Mouse (Mus musculus) thymus, adult 2 months (tissue): ENCODE results near the gene Trpm8. TPM values are rescaled to one million over a fixed set of nuclear protein-coding genes. Genes with fewer than 3 reads are reported as not detected.

Experiments
- DNase-seq: peaks from one replicate; pipeline ENCODE4 v3.0.0; 2021
- H3K27ac ChIP-seq: fragments of 200-500 bp; 2 replicates; pipeline ENCODE4 v1.5.1; 2012; ENCODE audit warnings: low read length, control low read depth; ENCODE audit not compliant: control insufficient read depth, insufficient read depth
- H3K27me3 ChIP-seq: fragments of 200-500 bp; 2 replicates; pipeline ENCODE4 v1.6.1; 2012; ENCODE audit warnings: mild to moderate bottlenecking, low read length, moderate library complexity, mixed read lengths; ENCODE audit not compliant: control insufficient read depth, insufficient read depth
- H3K36me3 ChIP-seq: fragments of 200-500 bp; 2 replicates; pipeline ENCODE4 v1.6.1; 2012; ENCODE audit warnings: mild to moderate bottlenecking, low read length, moderate library complexity; ENCODE audit not compliant: control insufficient read depth, insufficient read depth
- H3K4me1 ChIP-seq: fragments of 200-500 bp; replicated peaks from 2 replicates; pipeline ENCODE4 v1.6.1; 2012; ENCODE audit warnings: low read length; ENCODE audit not compliant: control insufficient read depth, insufficient read depth
- H3K4me3 ChIP-seq: fragments of 200-500 bp; 2 replicates; pipeline ENCODE4 v1.5.1; 2012; ENCODE audit warnings: mild to moderate bottlenecking, low read length, control low read depth, moderate library complexity; ENCODE audit not compliant: control insufficient read depth, insufficient read depth
- CTCF ChIP-seq: fragments of 200-500 bp; IDR thresholded peaks from 2 replicates; pipeline ENCODE4 v1.5.1; 2012; ENCODE audit warnings: mild to moderate bottlenecking, control low read depth, low read length, moderate library complexity, borderline replicate concordance; ENCODE audit not compliant: control insufficient read depth, poor library complexity, insufficient read depth; ENCODE audit errors: extremely low read depth
- POLR2A ChIP-seq: fragments of 200-500 bp; IDR thresholded peaks from 2 replicates; pipeline ENCODE4 v1.6.1; 2012; ENCODE audit warnings: mild to moderate bottlenecking, low read length, control low read depth, moderate library complexity; ENCODE audit not compliant: control insufficient read depth, poor library complexity, insufficient read depth; ENCODE audit errors: extremely low read depth
- WGBS: fragments of 180-500 bp; shearing (Covaris S2); methylation state at CpG from one replicate; pipeline ENCODE4 v1.1.7; 2018; 5-methylcytosine and 5-hydroxymethylcytosine counted together
- polyA plus RNA-seq: library from polyadenylated mRNA; depleted of rRNA; stranded (reverse); fragments of >200 nt; gene quantifications from 2 replicates; pipeline ENCODE4 v1.2.3, GENCODE M21; 2012

Gene Trpm8
- polyA plus RNA-seq, 1 experiment, result 0.08 TPM

DNA sequence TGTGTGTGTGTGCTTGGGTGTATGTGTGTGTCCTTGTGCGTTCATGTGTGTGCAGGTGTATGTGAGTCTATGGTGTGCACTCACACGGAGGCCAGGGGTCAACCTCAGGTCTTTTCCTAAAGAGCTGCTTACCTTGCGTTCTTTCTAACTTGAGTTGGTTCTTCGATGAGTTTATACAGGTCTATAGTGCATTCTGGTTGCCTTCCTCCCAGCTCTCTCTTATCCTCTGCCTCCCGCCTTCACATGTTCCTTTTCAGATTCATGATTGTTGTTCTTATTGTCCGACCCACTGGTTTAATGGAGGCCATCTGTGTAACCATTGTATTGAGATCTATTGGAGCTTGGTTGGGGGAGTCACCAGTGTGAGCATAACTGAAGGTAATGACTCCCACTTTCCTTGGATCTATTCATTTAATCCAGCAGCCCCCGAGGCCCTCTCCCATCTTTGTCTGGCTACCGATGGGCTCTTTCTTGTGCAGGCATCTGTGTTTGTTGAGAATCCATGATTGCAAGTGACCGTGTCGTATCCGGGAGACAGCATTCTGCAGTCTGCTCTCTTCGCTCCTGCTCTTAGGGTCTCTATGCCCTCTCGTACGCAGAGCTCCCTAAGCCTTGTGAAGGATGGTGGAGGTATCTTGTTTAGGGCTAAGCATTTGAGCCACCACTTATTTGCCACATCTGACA, 24.7 kb downstream of the Trpm8 start:
- WGBS, result 69% methylated on average over 14 of the region's 14 CpGs
- H3K4me3 ChIP-seq, result no peak overlapping the region
- no peak for TF ChIP-seq CTCF
- TF ChIP-seq POLR2A, result no peak

DNA sequence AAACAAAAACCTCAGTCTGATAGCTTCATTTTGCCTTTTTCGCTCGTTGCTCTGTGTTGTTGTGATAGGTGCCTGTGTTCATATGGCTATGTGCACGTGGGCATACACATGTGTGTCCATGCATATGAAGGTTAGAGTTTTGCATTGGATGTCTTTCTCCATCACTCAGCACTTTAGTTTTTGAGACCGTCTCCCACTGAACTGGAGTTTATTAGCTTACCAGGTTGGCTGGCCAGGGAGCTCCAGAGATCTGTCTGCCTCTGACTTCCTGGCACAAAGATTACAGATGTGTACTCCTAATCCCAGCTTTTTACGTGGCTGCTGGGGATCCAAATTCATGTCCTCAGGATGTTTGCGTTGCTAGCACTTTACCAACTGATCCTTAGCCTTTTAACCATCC, 26.3 kb downstream of the Trpm8 start:
- H3K27ac ChIP-seq, result no peak overlapping the region
- no peaks in the 10 kb centered on the region for H3K27me3 ChIP-seq
- H3K4me3 ChIP-seq, result no peak overlapping the region
- WGBS, result 70% methylated on average over 6 of the region's 6 CpGs
- no peak for DNase-seq
- no peak for TF ChIP-seq POLR2A
- no peaks in the 10 kb centered on the region for H3K36me3 ChIP-seq
- no peaks in the 10 kb centered on the region for H3K4me1 ChIP-seq

More for the DNA sequence above, 24.7 kb downstream of the Trpm8 start:
- no peaks in the 10 kb centered on the region for H3K36me3 ChIP-seq
- DNase-seq, result no peak
- H3K27me3 ChIP-seq, result no peaks in the 10 kb centered on the region
- H3K4me1 ChIP-seq, result no peaks in the 10 kb centered on the region
- H3K27ac ChIP-seq, result no peak overlapping the region

DNA sequence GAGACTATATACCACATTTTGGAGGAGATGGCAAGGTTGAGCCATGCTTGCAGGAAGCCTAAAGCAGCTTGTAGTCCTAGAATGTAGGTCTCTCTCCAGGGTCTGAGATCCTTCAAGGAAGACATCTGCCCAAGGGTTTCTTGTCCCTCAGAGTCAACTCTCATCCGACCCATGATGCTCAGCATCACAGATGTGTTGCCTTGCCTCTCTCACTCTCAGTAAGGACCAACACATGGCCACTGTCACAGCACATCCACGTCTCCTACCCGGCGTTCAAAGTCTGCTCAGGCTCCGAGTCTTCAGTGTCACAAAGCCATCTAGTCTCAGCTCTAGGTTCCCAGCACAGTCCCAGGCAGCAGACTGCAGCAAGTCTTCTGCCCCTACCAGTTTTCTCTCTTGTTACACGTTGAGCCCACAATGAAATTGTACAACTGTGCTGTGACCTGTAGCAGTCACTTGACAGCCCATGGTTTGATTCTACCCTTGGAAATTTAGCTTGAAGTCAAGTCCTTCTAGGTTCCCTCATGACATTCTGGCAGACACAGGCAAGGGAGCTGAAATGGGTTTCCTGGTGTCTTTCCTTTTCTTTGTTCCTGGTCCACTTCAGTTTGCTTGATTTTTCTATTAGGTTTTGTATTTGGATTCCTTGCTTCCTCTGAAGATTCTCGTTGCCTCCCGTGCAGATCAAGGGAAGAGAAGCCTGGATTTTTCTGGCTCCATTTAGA, 27.0 kb downstream of the Trpm8 start:
- DNase-seq, result no peak
- Histone ChIP-seq H3K4me3 (no peak overlapping the region), H3K4me1 (no peaks in the 10 kb centered on the region), H3K27ac (no peak overlapping the region), H3K36me3 (no peaks in the 10 kb centered on the region), H3K27me3 (no peaks in the 10 kb centered on the region)
- WGBS, result 64% methylated on average over 8 of the region's 8 CpGs
- TF ChIP-seq POLR2A (no peak), CTCF (no peak)

DNA sequence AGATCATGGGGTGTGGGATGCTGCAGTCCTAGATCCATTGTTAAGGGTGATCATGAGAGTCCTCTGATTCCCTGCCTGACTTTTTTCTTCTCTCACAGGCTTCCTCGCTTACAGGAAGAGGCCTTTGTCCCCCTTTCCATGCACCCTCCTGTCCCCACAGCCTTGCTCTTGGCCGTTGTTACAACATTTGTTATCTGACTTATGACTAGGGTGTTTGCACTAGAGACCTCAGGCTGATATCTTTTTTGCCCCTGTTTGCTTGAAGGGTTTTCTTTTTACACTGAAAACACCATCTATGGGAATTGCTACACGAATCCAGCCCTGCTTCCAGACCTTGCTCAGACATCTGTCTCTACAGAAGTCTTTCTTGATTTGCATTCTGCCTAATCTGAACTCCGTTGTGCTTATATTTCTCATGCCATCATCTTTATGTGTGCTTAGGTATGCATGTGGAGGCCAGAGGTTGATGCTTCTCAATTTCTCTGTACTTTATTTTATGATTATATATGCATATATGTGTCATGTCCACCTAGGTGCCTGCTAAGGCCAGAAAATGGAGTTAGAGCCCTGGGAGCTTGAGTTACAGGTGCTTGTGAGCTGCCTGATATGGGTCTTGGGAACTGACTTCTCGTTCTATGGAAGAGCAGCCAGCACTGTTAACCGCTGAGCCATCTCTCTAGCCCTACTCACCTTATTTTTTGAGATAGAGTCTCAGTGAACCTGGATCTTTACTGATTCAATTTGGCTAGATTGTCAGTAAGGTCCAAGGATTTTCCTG, 27.7 kb downstream of the Trpm8 start:
- Histone ChIP-seq H3K27ac (no peak overlapping the region), H3K27me3 (no peaks in the 10 kb centered on the region), H3K4me3 (no peak overlapping the region), H3K4me1 (no peaks in the 10 kb centered on the region), H3K36me3 (no peaks in the 10 kb centered on the region)
- no peak for TF ChIP-seq CTCF
- TF ChIP-seq POLR2A, result no peak
- DNase-seq, result no peak
- 49% methylated on average over 6 of the region's 6 CpGs for WGBS

DNA sequence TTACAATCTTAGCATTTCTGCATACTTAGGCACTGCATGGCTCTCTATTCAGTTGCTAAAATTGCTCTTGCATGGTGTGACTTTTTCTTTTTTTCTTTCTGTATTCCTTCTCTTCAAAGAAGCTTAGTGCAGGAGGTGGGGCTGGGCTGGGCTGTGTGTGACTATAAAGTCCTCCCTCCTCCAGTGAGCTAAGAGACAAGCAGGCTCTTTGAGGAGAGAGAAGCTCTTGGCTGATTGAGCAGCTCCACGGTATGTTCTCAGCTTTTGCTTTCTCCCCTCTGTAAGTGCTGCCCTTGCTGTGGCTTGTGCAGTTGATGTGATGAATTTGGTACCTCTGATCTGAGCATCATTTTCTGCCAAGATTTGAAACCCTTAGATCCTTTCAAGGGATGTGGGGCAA, 29.1 kb downstream of the Trpm8 start:
- no peak overlapping the region for H3K4me3 ChIP-seq
- H3K36me3 ChIP-seq, result no peaks in the 10 kb centered on the region
- DNase-seq, result no peak
- TF ChIP-seq POLR2A, result no peak
- TF ChIP-seq CTCF, result no peak
- H3K27ac ChIP-seq, result no peak overlapping the region
- H3K4me1 ChIP-seq, result no peaks in the 10 kb centered on the region
- no peaks in the 10 kb centered on the region for H3K27me3 ChIP-seq
- 72% methylated on average over 1 of the region's 1 CpGs for WGBS

DNA sequence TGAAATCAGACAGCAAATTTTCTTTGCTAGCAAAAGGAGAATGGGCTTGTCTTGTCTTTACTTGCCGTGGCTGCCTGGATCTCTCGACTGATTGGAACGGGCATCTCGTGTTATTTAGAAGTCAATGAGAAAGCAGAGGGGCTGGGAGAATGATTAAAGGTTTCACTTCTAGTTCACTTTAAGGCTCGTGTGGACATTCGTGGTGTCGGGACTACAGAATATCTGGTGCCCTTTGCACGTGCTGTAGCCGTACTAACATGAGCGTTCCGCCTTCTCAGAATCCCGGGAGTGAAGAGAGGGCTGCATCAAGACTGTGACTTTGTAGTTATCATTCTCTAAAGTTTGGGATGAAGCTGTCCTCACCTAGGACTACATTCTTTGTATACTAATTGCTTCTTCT, 29.7 kb downstream of the Trpm8 start:
- TF ChIP-seq POLR2A, result no peak
- no peak for TF ChIP-seq CTCF
- DNase-seq, result no peak
- Histone ChIP-seq H3K4me3 (no peak overlapping the region), H3K36me3 (no peaks in the 10 kb centered on the region), H3K27ac (no peak overlapping the region), H3K4me1 (no peaks in the 10 kb centered on the region), H3K27me3 (no peaks in the 10 kb centered on the region)
- 69% methylated on average over 12 of the region's 12 CpGs for WGBS
